Mouse (Mus musculus): ENCODE measurements around the gene Rbm41. TPM values are rescaled to one million over a fixed set of nuclear protein-coding genes. Genes with fewer than 3 reads are reported as not detected.

The Rbm41 gene
- 1 to 10 TPM; 5.3 to 6.1 TPM for total RNA-seq (2021)
- long read RNA-seq, experiment 1, partial matches to known transcripts, result 0 of 1 reads
- long read RNA-seq, experiment 1, other reads (novel, unspliced or antisense), result 1 of 1 reads
- long read RNA-seq, experiment 2, result 0 reads

GRCm38 (mm10) chrX:139997740-139998690 lies at the start of gene Rbm41:
TSS of gene Rbm41 (minus strand) at chrX:139998595.
- DNase-seq, result peak; percentile 16

- no peak for DNase-seq
These were observed 283 bp upstream of the Rbm41 start for GRCm38 (mm10) chrX:139998691-139999065.

DNA sequence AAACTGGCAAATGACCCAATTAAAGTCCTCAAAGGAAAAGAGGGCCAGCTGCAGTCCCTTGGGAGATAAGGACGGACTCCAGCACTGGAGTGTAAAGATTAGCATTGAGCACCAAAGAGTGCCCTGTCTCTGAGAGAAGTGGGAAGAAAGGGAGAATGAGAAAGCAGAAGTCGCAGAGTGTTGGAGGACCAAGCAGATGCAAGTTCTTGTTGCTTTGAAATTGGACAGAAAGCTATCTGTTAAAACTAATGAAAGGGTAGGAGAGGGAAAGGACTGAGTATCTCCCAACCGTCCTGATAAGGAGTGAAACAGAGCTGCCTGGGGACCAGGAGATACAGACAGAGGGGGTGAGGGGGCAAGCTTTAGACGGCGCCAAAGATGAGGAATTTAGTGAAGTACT lies 16.3 kb downstream of the Rbm41 start:
- no peak for DNase-seq

GRCm38 (mm10) chrX:139933507-139933906 lies 64.9 kb downstream of the Rbm41 start:
- no peak for DNase-seq

GRCm38 (mm10) chrX:139932472-139932871 lies 65.9 kb downstream of the Rbm41 start:
- DNase-seq, result no peak

DNA sequence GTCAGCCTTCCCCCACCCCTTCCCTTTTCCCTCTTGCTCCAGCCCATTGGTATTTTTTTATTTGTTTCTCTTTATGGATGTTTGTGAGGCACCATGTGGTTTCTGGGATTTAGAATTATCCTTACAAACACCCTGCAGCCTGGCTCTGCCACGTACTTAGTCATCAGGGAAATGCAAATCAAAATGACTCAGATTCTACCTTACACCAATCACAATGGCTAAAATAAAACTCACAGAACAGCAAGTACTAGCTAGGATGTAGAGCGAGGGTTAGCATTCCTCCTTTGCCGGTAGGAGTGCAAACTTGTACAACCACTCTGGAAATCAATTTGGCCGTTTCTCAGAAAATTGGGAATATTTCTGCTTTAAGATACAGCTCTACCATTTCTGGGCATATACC lies 77.8 kb downstream of the Rbm41 start:
- no peak for DNase-seq

DNA sequence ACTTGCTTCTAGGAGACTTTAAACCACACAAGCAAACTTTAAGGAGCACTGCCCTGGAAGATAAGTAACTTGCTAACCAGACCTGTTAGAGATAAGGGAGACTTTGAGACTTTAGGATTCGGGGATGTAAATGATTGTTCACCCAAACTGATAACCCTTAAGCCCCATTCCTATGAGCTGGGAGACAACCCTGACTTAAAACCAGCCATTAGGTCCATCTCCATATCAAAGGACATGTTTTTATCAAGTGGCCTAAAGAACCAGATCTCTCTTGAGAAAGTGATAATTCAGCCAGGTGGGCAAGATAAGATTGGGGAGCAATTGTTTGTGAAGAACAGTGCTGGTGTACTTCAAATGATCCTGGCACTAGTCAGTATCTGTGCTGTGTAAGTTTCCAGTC lies 107.0 kb downstream of the Rbm41 start:
- DNase-seq, result no peak

- DNase-seq, result no peak
These were observed 115.2 kb downstream of the Rbm41 start for GRCm38 (mm10) chrX:139883221-139883620.

DNA sequence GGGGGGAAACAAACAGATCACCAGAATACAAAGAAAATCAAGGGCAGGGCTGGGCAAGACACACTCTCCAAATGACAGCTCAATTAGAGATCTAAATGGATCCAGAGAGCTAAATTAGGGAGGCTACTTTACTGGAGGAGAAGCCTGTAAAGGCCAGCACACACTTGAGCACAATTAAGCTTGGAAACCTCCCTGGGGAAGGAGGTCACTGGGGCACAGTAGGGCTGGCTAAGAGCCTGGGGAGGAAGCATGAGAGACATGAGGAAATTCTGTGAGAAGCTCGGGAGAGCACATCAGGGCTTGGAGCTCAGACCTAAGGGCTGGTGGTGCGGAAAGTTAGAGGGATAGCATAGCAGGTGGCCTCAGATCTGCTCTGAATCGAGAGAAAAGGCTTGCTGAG lies 120.5 kb downstream of the Rbm41 start:
- peak; percentile 4 for DNase-seq

GRCm38 (mm10) chrX:139877105-139877504 lies 121.3 kb downstream of the Rbm41 start:
- no peak for DNase-seq

GRCm38 (mm10) chrX:139870938-139871791 lies 127.2 kb downstream of the Rbm41 start, which contains the start of gene Morc4:
TSS of gene Morc4 (minus strand) at chrX:139871677.
- DNase-seq, result peak; percentile 47

- peak; percentile 27 for DNase-seq
These were observed 128.1 kb downstream of the Rbm41 start for GRCm38 (mm10) chrX:139870300-139870711.

DNA sequence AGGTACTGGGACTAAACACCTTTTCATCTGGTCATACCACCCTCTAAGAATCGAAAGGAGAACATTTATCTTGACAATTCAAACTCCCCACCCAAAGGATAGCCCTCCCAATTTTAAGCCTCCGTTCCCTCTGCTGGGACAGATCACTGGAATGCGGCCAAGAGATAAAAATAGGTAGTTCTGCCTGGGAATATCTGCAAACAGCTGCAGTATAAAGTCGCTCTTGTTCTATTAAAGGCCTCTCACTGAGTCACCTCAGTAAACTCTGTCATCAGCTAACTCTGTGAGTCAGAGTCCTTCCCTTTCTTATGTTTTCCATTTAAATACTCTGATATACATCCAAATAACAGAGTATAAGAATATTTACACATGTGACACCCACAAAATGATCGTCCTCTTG lies 139.0 kb downstream of the Rbm41 start:
- no peak for DNase-seq

GRCm38 (mm10) chrX:139854795-139855194 lies 143.6 kb downstream of the Rbm41 start:
- no peak for DNase-seq

- no peak for DNase-seq
These were observed 157.3 kb downstream of the Rbm41 start for GRCm38 (mm10) chrX:139841091-139841490.

Other genes starting within 250 kb of the Rbm41 start
- gene Ripply1, start 216.2 kb downstream of the Rbm41 start, total RNA-seq (2021), result 1 to 10 TPM in 1 of 2 experiments, under 1 TPM in 1; 0.92 to 1.7 TPM
- under 1 TPM; 0.54 to 0.65 TPM for gene Cldn2, start 197.8 kb downstream of the Rbm41 start, total RNA-seq (2021)
- 10 to 100 TPM; 18.9 to 19.8 TPM for gene Morc4, start 126.9 kb downstream of the Rbm41 start, total RNA-seq (2021)
- gene Nup62cl, start 64.1 kb upstream of the Rbm41 start, total RNA-seq (2021), result under 1 TPM; 0.20 to 0.47 TPM
- gene Pih1h3b, start 64.3 kb upstream of the Rbm41 start, total RNA-seq (2021), result not detected

Data from gastrocnemius, postnatal 10 days (tissue).